Mouse (Mus musculus): ENCODE measurements around the gene Jakmip3.

DNA sequence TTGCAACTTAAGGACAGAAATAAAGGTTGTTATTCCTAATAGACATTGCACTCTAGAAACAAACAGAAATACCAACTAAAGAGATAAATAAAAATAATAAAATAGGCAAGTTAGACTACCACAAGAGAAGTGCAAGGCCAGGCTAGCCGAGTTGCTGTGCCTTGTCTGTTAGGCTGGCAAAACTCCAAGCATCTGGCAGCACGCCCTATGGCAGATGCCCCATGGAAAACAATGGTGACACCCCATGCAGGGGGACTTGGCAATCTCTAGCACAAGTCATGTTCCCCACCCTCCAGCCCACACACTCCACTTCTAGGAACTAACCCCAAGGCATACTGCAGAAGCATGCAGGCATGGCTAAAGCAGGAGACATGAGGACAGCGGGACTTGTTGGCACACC lies 192.9 kb downstream of the Jakmip3 start:
- TF ChIP-seq CTCF (IDR thresholded peaks at IDR 0.05; ENCODE audit: control insufficient read depth, insufficient read depth, low read length) (no peak), POLR2A (IDR thresholded peaks at IDR 0.05; ENCODE audit: borderline replicate concordance, control insufficient read depth, low read depth, low read length) (no peak)

All from bone marrow, adult 2 months (tissue).